Mouse (Mus musculus): ENCODE data around the gene Paqr3.

Gene Paqr3

GRCm38 (mm10) chr5:97084541-97084940 lies 26.9 kb downstream of the Paqr3 start:
- DNase-seq, result no peak

- no peak for DNase-seq
These were observed 27.7 kb downstream of the Paqr3 start for GRCm38 (mm10) chr5:97083701-97084100.

GRCm38 (mm10) chr5:97081481-97081880 lies 29.9 kb downstream of the Paqr3 start:
- no peak for DNase-seq

- DNase-seq, result no peak
These were observed 32.8 kb downstream of the Paqr3 start for GRCm38 (mm10) chr5:97078641-97079040.

GRCm38 (mm10) chr5:97077676-97078075 lies 33.7 kb downstream of the Paqr3 start:
- DNase-seq, result no peak

GRCm38 (mm10) chr5:97076167-97076566 lies 35.2 kb downstream of the Paqr3 start:
- no peak for DNase-seq

- no peak for DNase-seq
These were observed 35.8 kb downstream of the Paqr3 start for GRCm38 (mm10) chr5:97075476-97076151.

GRCm38 (mm10) chr5:97065746-97066145 lies 45.6 kb downstream of the Paqr3 start:
- DNase-seq, result no peak

- no peak for DNase-seq
These were observed 49.4 kb downstream of the Paqr3 start for GRCm38 (mm10) chr5:97062041-97062440.

- DNase-seq, result no peak
These were observed 50.5 kb downstream of the Paqr3 start for GRCm38 (mm10) chr5:97060864-97061263.

GRCm38 (mm10) chr5:97056791-97057450 lies 54.5 kb downstream of the Paqr3 start:
- no peak for DNase-seq

GRCm38 (mm10) chr5:97056359-97056758 lies 55.0 kb downstream of the Paqr3 start:
- no peak for DNase-seq

GRCm38 (mm10) chr5:97055511-97056068 lies 55.8 kb downstream of the Paqr3 start:
- DNase-seq, result peak; percentile 68

- no peak for DNase-seq
These were observed 56.6 kb downstream of the Paqr3 start for GRCm38 (mm10) chr5:97054801-97055200.

- no peak for DNase-seq
These were observed 57.2 kb downstream of the Paqr3 start for GRCm38 (mm10) chr5:97054166-97054565.

- no peak for DNase-seq
These were observed 62.5 kb downstream of the Paqr3 start for GRCm38 (mm10) chr5:97048905-97049304.

GRCm38 (mm10) chr5:97046680-97047079 lies 64.7 kb downstream of the Paqr3 start:
- no peak for DNase-seq

GRCm38 (mm10) chr5:97045260-97045659 lies 66.1 kb downstream of the Paqr3 start:
- DNase-seq, result no peak

Measured in thymus, postnatal 14 days (tissue).